Mouse (Mus musculus): Measurements from ENCODE around the gene Ncapd2. TPM values are rescaled to one million over a fixed set of nuclear protein-coding genes. Genes with fewer than 3 reads are reported as not detected.

Ncapd2 gene
- polyA plus RNA-seq (2012; rRNA removed) = 84.6 and 110 TPM in 2 replicates

DNA sequence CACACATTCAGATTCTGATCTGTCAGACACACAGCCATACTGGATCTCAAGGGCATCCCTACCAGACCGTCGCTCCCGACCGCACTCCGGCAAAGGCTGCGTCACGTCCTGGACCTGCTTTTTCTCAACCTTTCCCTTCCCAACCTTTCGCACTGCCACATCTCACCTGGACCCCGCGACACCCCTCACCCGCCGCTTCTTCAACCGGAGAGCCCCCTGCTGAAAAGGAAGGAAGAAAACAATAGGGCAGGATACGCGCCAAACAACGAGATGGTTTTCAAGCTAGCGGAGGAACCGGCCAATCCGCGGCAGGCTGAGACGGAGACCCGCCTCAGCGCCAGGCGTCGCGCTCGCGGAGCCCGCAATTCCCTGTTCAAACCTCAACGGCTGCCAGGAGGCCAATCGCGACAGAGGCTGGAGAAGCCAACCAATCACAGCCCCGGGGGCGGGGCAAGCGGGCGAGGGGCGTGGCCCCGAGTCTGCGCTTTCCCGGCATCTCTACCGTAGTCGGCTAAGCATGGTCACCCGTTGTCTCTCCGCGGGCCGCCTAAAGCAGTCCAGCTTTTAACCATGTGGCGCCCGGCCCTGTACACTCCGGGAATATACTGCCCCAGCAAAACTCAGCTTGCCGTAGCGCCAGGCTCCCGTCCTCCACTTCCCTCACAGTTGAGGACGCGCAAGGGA is at the start of gene Ncapd2, which contains the start of gene Mrpl51:
Gene Ncapd2 (minus strand): TSS at position 370 of the 684 bp plus-strand sequence.
Gene Mrpl51 (plus strand): TSS at position 470 of the 684 bp plus-strand sequence.
- peak within 1 kb of the TSS; percentile 96 for H3K4me3 ChIP-seq (ENCODE audit: extremely low read depth, insufficient read depth, insufficient read length)
- H3K36me3 ChIP-seq (ENCODE audit: control insufficient read depth, insufficient read depth, low read length) = peaks cover 8% of the 10 kb centered on the region; the same call in 1 of the 2 replicates
- under 1% methylated on average over 54 of the region's 54 CpGs for WGBS
- peak; percentile 91 to 94 for DNase-seq (ENCODE audit: low read depth in 1 of 2, low spot score in 2 of 2)
- peak within 1 kb of the TSS; percentile 99 for H3K27ac ChIP-seq (ENCODE audit: insufficient read depth, low read length)
- peaks cover 4% of the 10 kb centered on the region; the same call in 1 of the 2 replicates for H3K4me1 ChIP-seq (ENCODE audit: control insufficient read depth, insufficient read depth, insufficient read length)
- no peaks in the 10 kb centered on the region for H3K27me3 ChIP-seq (ENCODE audit: control insufficient read depth, insufficient read depth, low read length)
- TF ChIP-seq POLR2A (IDR thresholded peaks at IDR 0.05; ENCODE audit: low read depth, low read length) = no peak
- no peak for TF ChIP-seq CTCF (IDR thresholded peaks at IDR 0.05; ENCODE audit: extremely low read depth, insufficient read depth, insufficient read length, insufficient replicate concordance)

DNA sequence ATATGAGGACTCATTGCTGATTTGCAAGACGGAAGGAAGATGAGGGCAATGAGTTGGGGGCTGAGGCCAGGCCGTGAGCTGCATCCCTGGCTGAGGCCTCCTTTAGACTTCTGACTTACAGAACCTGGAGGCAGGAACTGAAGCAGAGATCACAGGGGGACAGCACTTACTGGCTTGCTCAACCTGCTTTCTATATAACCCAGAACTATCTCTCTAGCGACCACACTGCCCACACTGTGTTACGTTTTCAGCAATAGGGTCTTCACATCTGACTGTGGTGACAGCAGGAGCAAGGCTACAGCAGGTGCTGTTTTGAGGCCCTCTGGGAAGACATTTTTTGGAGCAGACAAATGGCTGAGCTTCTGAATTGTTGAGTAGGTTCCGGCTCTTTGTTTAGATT is 49.1 kb upstream of the Ncapd2 start:
- no peak for DNase-seq (ENCODE audit: low read depth in 1 of 2, low spot score in 2 of 2)
- 80% methylated on average over 5 of the region's 5 CpGs for whole genome bisulfite sequencing
- no peaks in the 10 kb centered on the region for H3K36me3 ChIP-seq (ENCODE audit: control insufficient read depth, insufficient read depth, low read length)
- no peak overlapping the region for H3K27ac ChIP-seq (ENCODE audit: insufficient read depth, low read length)
- TF ChIP-seq POLR2A (IDR thresholded peaks at IDR 0.05; ENCODE audit: low read depth, low read length) (no peak), CTCF (IDR thresholded peaks at IDR 0.05; ENCODE audit: extremely low read depth, insufficient read depth, insufficient read length, insufficient replicate concordance) (no peak)
- H3K4me1 ChIP-seq (ENCODE audit: control insufficient read depth, insufficient read depth, insufficient read length) = peaks cover 28% of the 10 kb centered on the region; the same call in 1 of the 2 replicates
- H3K27me3 ChIP-seq (ENCODE audit: control insufficient read depth, insufficient read depth, low read length) = no peaks in the 10 kb centered on the region
- no peak overlapping the region for H3K4me3 ChIP-seq (ENCODE audit: extremely low read depth, insufficient read depth, insufficient read length)

DNA sequence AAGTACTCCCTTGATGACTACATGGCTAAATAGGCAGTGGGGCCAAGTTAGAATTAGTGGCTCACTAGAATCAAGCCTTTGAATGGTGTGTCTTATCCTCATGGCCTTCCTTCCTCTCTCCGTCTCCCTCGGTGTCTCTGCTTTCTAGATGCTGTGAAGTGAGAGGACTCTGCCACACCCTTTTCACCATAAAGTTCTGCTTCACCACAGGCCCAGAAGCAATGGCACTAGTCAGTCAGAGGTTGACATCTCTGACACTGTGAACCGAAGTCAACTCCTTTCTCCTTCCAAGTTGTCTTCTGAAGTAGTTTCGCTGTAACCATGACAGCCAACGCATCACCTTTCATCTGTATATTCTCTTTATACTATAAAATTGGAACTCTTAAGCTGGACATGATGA is 48.0 kb upstream of the Ncapd2 start:
- no peak for DNase-seq (ENCODE audit: low read depth in 1 of 2, low spot score in 2 of 2)
- WGBS = 76% methylated on average over 5 of the region's 5 CpGs
- no peaks in the 10 kb centered on the region for H3K27me3 ChIP-seq (ENCODE audit: control insufficient read depth, insufficient read depth, low read length)
- H3K27ac ChIP-seq (ENCODE audit: insufficient read depth, low read length) = no peak overlapping the region
- H3K4me1 ChIP-seq (ENCODE audit: control insufficient read depth, insufficient read depth, insufficient read length) = peaks cover 28% of the 10 kb centered on the region; the same call in 1 of the 2 replicates
- no peaks in the 10 kb centered on the region for H3K36me3 ChIP-seq (ENCODE audit: control insufficient read depth, insufficient read depth, low read length)
- TF ChIP-seq CTCF (IDR thresholded peaks at IDR 0.05; ENCODE audit: extremely low read depth, insufficient read depth, insufficient read length, insufficient replicate concordance) (no peak), POLR2A (IDR thresholded peaks at IDR 0.05; ENCODE audit: low read depth, low read length) (no peak)
- no peak overlapping the region for H3K4me3 ChIP-seq (ENCODE audit: extremely low read depth, insufficient read depth, insufficient read length)

DNA sequence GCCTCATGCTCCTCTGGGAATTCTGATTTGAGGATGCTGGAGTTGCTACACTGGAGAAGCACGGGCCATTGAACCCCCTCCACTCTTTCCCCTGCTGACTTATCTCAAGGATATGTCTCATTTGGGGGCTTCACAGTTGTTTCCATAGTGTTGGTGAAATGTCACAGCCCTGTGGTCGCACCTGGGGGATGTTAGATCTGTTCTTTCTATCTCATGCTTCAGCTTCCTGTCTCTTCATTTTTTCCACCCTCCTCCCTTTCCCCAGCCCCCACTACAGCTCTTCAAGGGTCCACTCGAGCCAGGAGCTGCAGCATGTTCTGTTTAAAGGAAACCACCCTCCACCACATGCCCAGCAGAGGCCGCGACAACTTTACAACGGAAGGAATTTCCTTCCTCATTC is 46.9 kb upstream of the Ncapd2 start:
- no peak for DNase-seq (ENCODE audit: low read depth in 1 of 2, low spot score in 2 of 2)
- no peak overlapping the region for H3K4me3 ChIP-seq (ENCODE audit: extremely low read depth, insufficient read depth, insufficient read length)
- peaks cover 24% of the 10 kb centered on the region; the same call in 1 of the 2 replicates for H3K4me1 ChIP-seq (ENCODE audit: control insufficient read depth, insufficient read depth, insufficient read length)
- no peaks in the 10 kb centered on the region for H3K36me3 ChIP-seq (ENCODE audit: control insufficient read depth, insufficient read depth, low read length)
- peak overlapping the region; percentile 94 for H3K27ac ChIP-seq (ENCODE audit: insufficient read depth, low read length)
- 11% methylated on average over 6 of the region's 6 CpGs for WGBS
- TF ChIP-seq CTCF (IDR thresholded peaks at IDR 0.05; ENCODE audit: extremely low read depth, insufficient read depth, insufficient read length, insufficient replicate concordance) (no peak), POLR2A (IDR thresholded peaks at IDR 0.05; ENCODE audit: low read depth, low read length) (no peak)
- no peaks in the 10 kb centered on the region for H3K27me3 ChIP-seq (ENCODE audit: control insufficient read depth, insufficient read depth, low read length)

DNA sequence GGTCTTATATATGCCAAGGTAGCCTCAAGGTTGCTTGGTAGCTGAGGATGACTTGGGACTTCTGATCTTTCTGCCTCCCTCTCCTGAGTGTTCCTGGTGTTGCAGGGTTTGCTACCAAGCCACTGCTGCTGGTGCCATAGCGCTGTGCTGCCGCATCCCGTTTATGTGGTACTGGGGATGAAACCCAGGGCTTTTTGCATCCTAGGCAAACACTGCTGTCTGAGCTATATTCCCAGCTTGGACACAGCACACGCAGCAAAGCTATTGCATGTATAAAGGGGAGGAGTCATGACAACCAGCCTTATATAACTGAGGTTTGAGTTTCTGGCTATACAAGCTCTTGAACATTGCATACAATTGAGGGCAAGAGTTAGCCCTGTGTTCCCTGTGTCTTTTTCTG is 45.9 kb upstream of the Ncapd2 start:
- TF ChIP-seq POLR2A (IDR thresholded peaks at IDR 0.05; ENCODE audit: low read depth, low read length) (no peak), CTCF (IDR thresholded peaks at IDR 0.05; ENCODE audit: extremely low read depth, insufficient read depth, insufficient read length, insufficient replicate concordance) (no peak)
- H3K36me3 ChIP-seq (ENCODE audit: control insufficient read depth, insufficient read depth, low read length) = 0 out of 2 replicates have a peak, but pooled peaks cover 2% of the 10 kb centered on the region
- peaks cover 20% of the 10 kb centered on the region; the same call in 1 of the 2 replicates for H3K4me1 ChIP-seq (ENCODE audit: control insufficient read depth, insufficient read depth, insufficient read length)
- 36% methylated on average over 4 of the region's 4 CpGs for WGBS
- DNase-seq (ENCODE audit: low read depth in 1 of 2, low spot score in 2 of 2) = no peak
- H3K27ac ChIP-seq (ENCODE audit: insufficient read depth, low read length) = peak overlapping the region; percentile 94
- H3K4me3 ChIP-seq (ENCODE audit: extremely low read depth, insufficient read depth, insufficient read length) = peak overlapping the region; percentile 33; the same call in 1 of the 2 replicates
- H3K27me3 ChIP-seq (ENCODE audit: control insufficient read depth, insufficient read depth, low read length) = no peaks in the 10 kb centered on the region

DNA sequence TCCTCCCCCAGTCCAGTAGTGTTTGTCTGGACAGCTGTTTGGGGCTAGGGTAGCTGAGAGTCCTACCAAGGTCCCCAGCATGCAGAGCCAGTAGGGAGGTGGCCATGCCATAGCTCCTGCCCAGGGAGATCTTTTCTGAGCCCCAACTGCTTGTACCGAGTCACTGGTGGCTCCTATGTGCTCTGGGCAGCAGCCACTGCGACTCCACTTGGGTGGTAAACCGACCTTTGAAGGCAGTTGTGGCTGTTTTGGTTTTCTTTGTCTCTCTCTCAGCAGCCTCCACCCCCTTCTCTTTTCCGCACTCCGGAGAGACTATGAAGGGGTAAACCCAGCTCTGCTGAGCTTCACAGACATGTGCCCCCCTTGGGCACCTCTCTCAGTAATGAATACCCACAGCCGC is 45.3 kb upstream of the Ncapd2 start, which contains the start of gene Cd27:
Gene Cd27 (minus strand): TSS at position 229 of the 400 bp plus-strand sequence.
- TF ChIP-seq CTCF (IDR thresholded peaks at IDR 0.05; ENCODE audit: extremely low read depth, insufficient read depth, insufficient read length, insufficient replicate concordance) (no peak), POLR2A (IDR thresholded peaks at IDR 0.05; ENCODE audit: low read depth, low read length) (peak; percentile 79)
- Histone ChIP-seq H3K4me3 (ENCODE audit: extremely low read depth, insufficient read depth, insufficient read length) (peak within 1 kb of the TSS; percentile 63), H3K27me3 (ENCODE audit: control insufficient read depth, insufficient read depth, low read length) (no peaks in the 10 kb centered on the region), H3K27ac (ENCODE audit: insufficient read depth, low read length) (peak within 1 kb of the TSS; percentile 94), H3K36me3 (ENCODE audit: control insufficient read depth, insufficient read depth, low read length) (0 out of 2 replicates have a peak, but pooled peaks cover 2% of the 10 kb centered on the region), H3K4me1 (ENCODE audit: control insufficient read depth, insufficient read depth, insufficient read length) (peaks cover 16% of the 10 kb centered on the region; the same call in 1 of the 2 replicates)
- 17% methylated on average over 6 of the region's 6 CpGs for WGBS
- DNase-seq (ENCODE audit: low read depth in 1 of 2, low spot score in 2 of 2) = no peak

Measured in spleen, adult 2 months (tissue).